Mouse (Mus musculus) heart, embryonic 14.5 days (tissue): ENCODE data around the gene Zbtb25. TPM values are rescaled to one million over a fixed set of nuclear protein-coding genes. Genes with fewer than 3 reads are reported as not detected.

Experiments
- ATAC-seq: fragments of 200-750 bp; cut with Nextera tagmentation; 2 replicates; pipeline ENCODE4 v1.8.0; 2017; ENCODE audit warnings: low read depth, moderate TSS enrichment; ENCODE audit not compliant: insufficient number of reproducible peaks, insufficient read depth, low FRiP score
- H3K27ac ChIP-seq, 2 experiments: fragments of 200-500 bp in 1 of 2; fragments of 300-500 bp in 1 of 2; sonication (generic) in 1 of 2; replicated peaks in 1 of 2; 2 replicates each; pipeline ENCODE4 v1.5.1; 2012 to 2014; ENCODE audit warnings: low read depth in 2 of 2, low read length in 2 of 2, control low read depth in 1 of 2, mild to moderate bottlenecking in 1 of 2, mixed read lengths in 1 of 2; ENCODE audit not compliant: control insufficient read depth in 1 of 2, insufficient read depth in 1 of 2
- H3K27me3 ChIP-seq: fragments of 300-500 bp; sonication (generic); 2 replicates; pipeline ENCODE4 v1.6.1; 2014; ENCODE audit warnings: mild to moderate bottlenecking, low read length, control low read depth; ENCODE audit not compliant: control insufficient read depth, insufficient read depth
- H3K36me3 ChIP-seq: fragments of 300-500 bp; sonication (generic); 2 replicates; pipeline ENCODE4 v1.6.1; 2014; ENCODE audit warnings: mild to moderate bottlenecking, control low read depth, low read length, mixed read lengths; ENCODE audit not compliant: control insufficient read depth, insufficient read depth
- H3K4me1 ChIP-seq, 2 experiments: fragments of 200-500 bp in 1 of 2; fragments of 300-500 bp in 1 of 2; sonication (generic) in 1 of 2; 2 replicates each; pipeline ENCODE4 v1.6.1; 2012 to 2014; ENCODE audit warnings: low read length in 2 of 2, control low read depth in 1 of 2, mixed read lengths in 1 of 2; ENCODE audit not compliant: control insufficient read depth in 2 of 2, insufficient read depth in 2 of 2
- H3K4me2 ChIP-seq: fragments of 300-500 bp; sonication (generic); 2 replicates; pipeline ENCODE4 v1.6.1; 2014; ENCODE audit warnings: mild to moderate bottlenecking, low read length
- H3K4me3 ChIP-seq, 2 experiments: fragments of 200-500 bp in 1 of 2; fragments of 300-500 bp in 1 of 2; sonication (generic) in 1 of 2; 2 replicates each; pipeline ENCODE4 v1.5.1; 2012 to 2014; ENCODE audit warnings: low read length in 2 of 2, mild to moderate bottlenecking in 2 of 2, control low read depth in 1 of 2, low read depth in 1 of 2, moderate library complexity in 1 of 2; ENCODE audit not compliant: control insufficient read depth in 1 of 2, insufficient read depth in 1 of 2
- H3K9ac ChIP-seq: fragments of 300-500 bp; sonication (generic); 2 replicates; pipeline ENCODE4 v1.6.1; 2014; ENCODE audit warnings: mild to moderate bottlenecking, low read length
- H3K9me3 ChIP-seq: fragments of 300-500 bp; sonication (generic); 2 replicates; pipeline ENCODE4 v1.6.1; 2016; ENCODE audit warnings: low read length, control low read depth; ENCODE audit not compliant: control insufficient read depth
- WGBS: fragments of 180-500 bp; shearing (Covaris S2); extraction: QIAGEN DNeasy Blood & Tissue Kit; methylation state at CpG from one replicate; pipeline ENCODE4 v1.1.7; 2014; 5-methylcytosine and 5-hydroxymethylcytosine counted together
- polyA plus RNA-seq: library from polyadenylated mRNA; unstranded; fragments of >200 nt; fragmentation: Nextera tagmentation; extraction: Ambion mirVana; gene quantifications from 2 replicates; pipeline ENCODE4 v1.2.1, GENCODE M21; 2014

The Zbtb25 gene
- polyA plus RNA-seq, 1 experiment from 2014 or later = 12.1 TPM

GRCm38 (mm10) chr12:76368790-76369205 is 604 bp downstream of the Zbtb25 start:
- Histone ChIP-seq H3K36me3 (no peaks in the 10 kb centered on the region), H3K27ac (peak overlapping the region; percentile 98 to 100), H3K9ac (peak overlapping the region; percentile 99), H3K4me1 (peaks cover 11 to 41% of the 10 kb centered on the region in 2 experiments), H3K27me3 (no peaks in the 10 kb centered on the region), H3K4me3 (peak overlapping the region; percentile 90 to 96), H3K9me3 (no peaks in the 10 kb centered on the region), H3K4me2 (peak overlapping the region; percentile 96)
- peak; percentile 11; the same call in 1 of the 2 replicates for ATAC-seq
- under 1% methylated on average over 26 of the region's 26 CpGs for WGBS

- Histone ChIP-seq H3K9ac (peak overlapping the region; percentile 99), H3K27ac (peak overlapping the region; percentile 98 to 100), H3K4me3 (peak overlapping the region; percentile 90 to 96), H3K27me3 (no peaks in the 10 kb centered on the region), H3K9me3 (no peaks in the 10 kb centered on the region), H3K4me2 (peak overlapping the region; percentile 96), H3K36me3 (no peaks in the 10 kb centered on the region), H3K4me1 (peaks cover 11 to 41% of the 10 kb centered on the region in 2 experiments)
- ATAC-seq = no peak
- 7% methylated on average over 9 of the region's 9 CpGs for WGBS
These were observed 1.1 kb downstream of the Zbtb25 start for GRCm38 (mm10) chr12:76368201-76368789.

GRCm38 (mm10) chr12:76367096-76367995 is 2.1 kb downstream of the Zbtb25 start:
- no peak for ATAC-seq
- Histone ChIP-seq H3K36me3 (no peaks in the 10 kb centered on the region), H3K27me3 (no peaks in the 10 kb centered on the region), H3K27ac (peak overlapping the region; percentile 23 to 100), H3K4me3 (peak overlapping the region; percentile 2 to 96; a peak in 2 of 4 replicates), H3K4me1 (peaks cover 9 to 32% of the 10 kb centered on the region in 2 experiments), H3K9ac (peak overlapping the region; percentile 99), H3K4me2 (peak overlapping the region; percentile 96), H3K9me3 (no peaks in the 10 kb centered on the region)
- 19% methylated on average over 14 of the region's 14 CpGs for WGBS

- Histone ChIP-seq H3K9ac (no peak overlapping the region), H3K4me3 (no peak overlapping the region), H3K27ac (no peak overlapping the region), H3K4me2 (no peak overlapping the region), H3K36me3 (no peaks in the 10 kb centered on the region), H3K27me3 (no peaks in the 10 kb centered on the region), H3K9me3 (no peaks in the 10 kb centered on the region), H3K4me1 (peaks cover 6 to 27% of the 10 kb centered on the region in 2 experiments)
- no peak for ATAC-seq
- WGBS = 78% methylated on average over 3 of the region's 3 CpGs
These were observed 3.1 kb downstream of the Zbtb25 start for GRCm38 (mm10) chr12:76366276-76366675.

- no peak for ATAC-seq
- H3K27me3 ChIP-seq = no peaks in the 10 kb centered on the region
- 79% methylated on average over 9 of the region's 9 CpGs for WGBS
- H3K4me3 ChIP-seq = no peak overlapping the region
- peaks cover 3% of the 10 kb centered on the region; the same call in 1 of the 2 replicates for H3K36me3 ChIP-seq
- no peaks in the 10 kb centered on the region for H3K9me3 ChIP-seq
- H3K4me2 ChIP-seq = no peak overlapping the region
- H3K4me1 ChIP-seq = peaks cover 2 to 13% of the 10 kb centered on the region in 2 experiments; a peak in 2 of 4 replicates
- H3K9ac ChIP-seq = no peak overlapping the region
- no peak overlapping the region for H3K27ac ChIP-seq
These were observed 7.1 kb downstream of the Zbtb25 start for GRCm38 (mm10) chr12:76362303-76362676.

GRCm38 (mm10) chr12:76361405-76362302 is 7.7 kb downstream of the Zbtb25 start:
- Histone ChIP-seq H3K27ac (no peak overlapping the region), H3K9ac (no peak overlapping the region), H3K36me3 (peaks cover 4% of the 10 kb centered on the region; the same call in 1 of the 2 replicates), H3K27me3 (no peaks in the 10 kb centered on the region), H3K4me1 (peaks cover 2 to 7% of the 10 kb centered on the region in 2 experiments; a peak in 1 of 4 replicates), H3K9me3 (no peaks in the 10 kb centered on the region), H3K4me2 (no peak overlapping the region), H3K4me3 (no peak overlapping the region)
- no peak for ATAC-seq
- 55% methylated on average over 9 of the region's 9 CpGs for WGBS

GRCm38 (mm10) chr12:76360868-76361267 is 8.5 kb downstream of the Zbtb25 start:
- H3K36me3 ChIP-seq = peaks cover 4% of the 10 kb centered on the region; the same call in 1 of the 2 replicates
- no peak for ATAC-seq
- no peak overlapping the region for H3K27ac ChIP-seq
- no peak overlapping the region for H3K9ac ChIP-seq
- peaks cover 2 to 7% of the 10 kb centered on the region in 2 experiments; a peak in 1 of 4 replicates for H3K4me1 ChIP-seq
- no peak overlapping the region for H3K4me2 ChIP-seq
- 87% methylated on average over 1 of the region's 1 CpGs for WGBS
- no peaks in the 10 kb centered on the region for H3K9me3 ChIP-seq
- no peak overlapping the region for H3K4me3 ChIP-seq
- no peaks in the 10 kb centered on the region for H3K27me3 ChIP-seq
